ENCODE assay signal across 8 mouse cellular contexts in genomic region chr12:55433802-55434435, GRCm38 (mm10). TPM values are rescaled to one million over a fixed set of nuclear protein-coding genes. Genes with fewer than 3 reads are reported as not detected.
DNase-seq lines count a peak whose midpoint lies in the region; ATAC-seq lines count a peak whose summit lies in the region.

No protein-coding gene starts in this region.

- no peaks in the 10 kb centered on the region for H3K27me3 ChIP-seq in kidney, embryonic 15.5 days

- no peaks in the 10 kb centered on the region for H3K36me3 ChIP-seq in kidney, embryonic 15.5 days

- H3K27ac ChIP-seq in kidney, embryonic 15.5 days = peak overlapping the region; percentile 25; the same call in 1 of the 2 replicates

- 47% methylated on average over 8 of the region's 8 CpGs for WGBS in kidney, embryonic 15.5 days

- H3K4me3 ChIP-seq in kidney, embryonic 15.5 days (replicated peaks) = no peak overlapping the region

- no peaks in the 10 kb centered on the region for H3K9me3 ChIP-seq in kidney, embryonic 15.5 days (replicated peaks)

- H3K9ac ChIP-seq in kidney, embryonic 15.5 days = no peak overlapping the region

- ATAC-seq in kidney, embryonic 15.5 days (replicated peaks; ENCODE audit: low FRiP score) = no peak

- peaks cover 23% of the 10 kb centered on the region for H3K4me1 ChIP-seq in kidney, embryonic 15.5 days

- peak; percentile 32 to 43 for DNase-seq in cerebellum, adult 18-20 months
- DNase-seq in cerebellum, postnatal 4 days (ENCODE audit: low spot score in 2 of 2) = no peak
- peak; percentile 22 to 52 for DNase-seq in spleen, adult 18-20 months
- DNase-seq in spleen, adult 12 weeks (ENCODE audit: low spot score) = no peak
- DNase-seq in urinary bladder, postnatal 14 days (ENCODE audit: low spot score) = peak; percentile 80
- DNase-seq in layer of hippocampus, adult 8-10 months (ENCODE audit: low spot score in 2 of 2) = no peak
- DNase-seq in yolk sac, embryonic 10.5 days (ENCODE audit: low spot score) = no peak

- no peak overlapping the region for H3K4me2 ChIP-seq in kidney, embryonic 15.5 days

RNA-seq across cellular contexts. Expression of gene Psma6, which starts 49.9 kb away (rescaled TPM):
- polyA plus RNA-seq in kidney, embryonic 15.5 days (2015; fragmentation: Nextera tagmentation; extraction: Ambion mirVana) = 405 and 435 TPM in 2 replicates
- 100 to 1,000 TPM; 139 to 158 (median 150) TPM for total RNA-seq in layer of hippocampus, adult 8-10 months (2022)

RNA-seq across cellular contexts. Expression of gene Nfkbia, which starts 58.5 kb away (rescaled TPM):
- 78.2 and 80.3 TPM in 2 replicates for polyA plus RNA-seq in kidney, embryonic 15.5 days (2015; fragmentation: Nextera tagmentation; extraction: Ambion mirVana)
- 10 to 100 TPM; 23.8 to 46.1 (median 33.3) TPM for total RNA-seq in layer of hippocampus, adult 8-10 months (2022)

Comparison
In these comparisons a context has a peak if more than half of its experiments do, and no peak if none do; other contexts are left out.
1. DNase-seq: peak in cerebellum, adult 18-20 months (2 of 2), spleen, adult 18-20 months (2 of 2) and urinary bladder, postnatal 14 days (single experiment); none in cerebellum, postnatal 4 days (0 of 2), spleen, adult 12 weeks (single experiment), layer of hippocampus, adult 8-10 months (0 of 2) and yolk sac, embryonic 10.5 days (single experiment).